Mouse (Mus musculus) gastrocnemius, adult 2 months (tissue): ENCODE measurements at regions not wholly inside any gene's neighbourhood (a gene's known extent, or its start where the extent isn't known, plus 50 kb on each side); places are given as distances from the start of the nearest gene placed in this dataset.

Experiments
- DNase-seq: peaks from one replicate; pipeline ENCODE4 v3.0.0; 2022
- H3K27ac ChIP-seq: fragments of 200-600 bp; 2 replicates; pipeline ENCODE4 v1.8.1; 2022; ENCODE audit warnings: mild to moderate bottlenecking
- H3K4me3 ChIP-seq: fragments of 200-600 bp; 2 replicates; pipeline ENCODE4 v1.8.1; 2022; ENCODE audit warnings: mild to moderate bottlenecking, moderate library complexity
- CTCF ChIP-seq: fragments of 200-600 bp; IDR thresholded peaks from 2 replicates; pipeline ENCODE4 v1.8.1; 2022; ENCODE audit warnings: antibody characterized with exemption, mild to moderate bottlenecking, moderate library complexity
- intact Hi-C: fragments of 180-260 bp; cut with DNase I; formaldehyde crosslinking; loops from one replicate; pipeline ENCODE4 v1.15.1; 2025

DNA sequence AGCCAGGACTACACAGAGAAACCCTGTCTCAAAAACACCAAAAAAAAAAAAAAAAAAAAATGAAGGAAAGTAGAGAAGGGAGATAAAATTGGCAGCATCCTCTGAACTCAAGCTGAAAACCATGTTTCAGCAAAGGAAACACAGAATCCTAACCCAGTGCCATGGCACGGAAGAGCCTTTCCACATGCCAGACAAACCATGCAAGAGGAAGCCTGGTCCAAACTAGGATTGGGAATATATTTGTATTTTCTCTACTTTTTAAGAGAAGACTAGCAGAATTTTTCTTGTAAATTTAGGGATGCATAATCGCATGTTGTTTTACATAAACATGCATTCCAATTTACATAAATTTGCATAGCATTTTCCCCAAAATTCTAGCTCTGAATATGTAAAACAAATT is 934.8 kb upstream of the Acvr2a start:
- no peak overlapping the region for H3K27ac ChIP-seq
- intact Hi-C loops = no loop called here
- DNase-seq = no peak
- no peak overlapping the region for H3K4me3 ChIP-seq
- no peak for TF ChIP-seq CTCF

- Histone ChIP-seq H3K4me3 (no peak overlapping the region), H3K27ac (no peak overlapping the region)
- DNase-seq = no peak
- TF ChIP-seq CTCF = no peak
- intact Hi-C loops = no loop called here
Observed at GRCm38 (mm10) chr2:47879796-47880195, 934.1 kb upstream of the Acvr2a start.

DNA sequence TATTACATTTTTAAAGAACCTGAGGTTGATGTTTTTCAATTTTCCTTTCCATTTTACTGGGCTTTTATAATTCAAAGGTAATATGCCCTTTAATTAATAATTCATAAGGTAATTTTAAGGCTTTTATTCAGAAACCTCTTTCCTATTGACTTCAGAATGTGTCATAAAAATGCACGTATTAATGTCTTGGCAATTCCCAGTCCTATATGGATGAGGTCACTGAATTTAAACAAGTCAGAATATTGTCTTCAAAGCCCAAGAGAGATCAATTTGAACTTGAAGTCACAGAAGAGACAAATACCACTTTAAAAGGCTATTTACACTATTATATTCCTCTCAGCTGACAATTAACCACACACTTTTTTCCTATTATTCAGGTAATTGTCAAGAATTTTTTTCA is 925.7 kb upstream of the Acvr2a start:
- intact Hi-C loops = no loop called here
- TF ChIP-seq CTCF = no peak
- Histone ChIP-seq H3K4me3 (no peak overlapping the region), H3K27ac (no peak overlapping the region)
- no peak for DNase-seq

DNA sequence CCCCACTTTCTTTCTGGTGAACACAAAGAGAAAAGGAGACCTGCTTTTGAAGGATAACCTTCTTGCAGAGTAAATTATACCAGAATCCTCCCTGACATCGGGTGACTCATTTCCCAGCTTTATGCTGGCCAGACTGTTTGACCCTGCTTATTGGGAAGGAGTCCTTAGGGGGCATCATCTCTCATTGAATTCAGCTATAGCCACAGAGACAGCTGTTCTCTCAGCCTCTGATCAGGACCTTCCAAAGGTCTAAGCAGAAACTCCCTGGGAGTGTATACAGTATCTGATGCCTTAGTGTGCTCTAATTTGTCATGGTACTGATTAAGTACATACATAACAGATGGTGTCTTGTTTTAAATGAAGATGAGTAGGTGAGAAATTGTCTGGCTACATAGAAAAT is 922.5 kb upstream of the Acvr2a start:
- TF ChIP-seq CTCF = no peak
- DNase-seq = no peak
- intact Hi-C loops = no loop called here
- no peak overlapping the region for H3K4me3 ChIP-seq
- no peak overlapping the region for H3K27ac ChIP-seq

DNA sequence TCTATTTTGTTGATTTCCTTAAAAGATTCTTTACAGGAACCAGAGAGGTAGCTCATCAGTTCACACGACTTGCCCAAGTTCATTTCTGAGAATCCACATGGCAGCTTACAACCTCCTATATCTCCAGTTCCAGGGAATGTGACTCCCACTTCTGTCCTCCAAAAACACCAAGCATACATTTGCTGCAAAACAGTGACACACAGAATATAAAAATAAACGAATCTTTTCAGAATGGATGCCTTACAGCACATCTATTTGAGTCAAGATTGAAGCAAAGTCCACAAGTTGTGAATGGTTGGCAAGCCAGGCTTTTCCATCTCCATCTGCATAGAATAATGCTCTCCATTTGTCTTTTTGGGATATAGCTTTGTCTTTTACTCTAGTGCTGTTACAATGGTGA is 921.0 kb upstream of the Acvr2a start:
- no peak for DNase-seq
- intact Hi-C loops = no loop called here
- TF ChIP-seq CTCF = no peak

DNA sequence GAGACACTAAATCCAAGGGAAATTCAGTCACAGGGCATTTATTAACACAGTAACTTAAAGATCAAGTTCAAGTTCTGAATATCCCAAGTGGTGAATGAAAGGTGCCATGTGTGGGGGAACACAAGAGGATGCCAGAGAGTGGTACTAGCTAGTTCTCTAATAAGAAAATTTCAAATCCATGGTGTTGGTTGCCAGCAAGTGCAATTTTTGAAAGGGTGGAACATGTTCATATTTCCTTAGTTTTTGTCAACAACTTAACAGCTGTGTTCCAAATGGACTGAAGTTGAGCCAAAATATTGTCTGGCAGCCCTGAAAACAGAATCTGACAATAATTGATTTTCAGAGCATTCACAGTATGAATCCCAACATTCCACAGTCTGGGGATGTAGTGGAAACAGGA is 919.1 kb upstream of the Acvr2a start:
- H3K4me3 ChIP-seq = no peak overlapping the region
- TF ChIP-seq CTCF = no peak
- DNase-seq = peak; percentile 12
- intact Hi-C loops = no loop called here
- no peak overlapping the region for H3K27ac ChIP-seq

More for the DNA sequence above, 921.0 kb upstream of the Acvr2a start:
- H3K27ac ChIP-seq = no peak overlapping the region
- no peak overlapping the region for H3K4me3 ChIP-seq

- TF ChIP-seq CTCF = no peak
- intact Hi-C loops = no loop called here
- no peak for DNase-seq
- Histone ChIP-seq H3K4me3 (no peak overlapping the region), H3K27ac (no peak overlapping the region)
Observed at GRCm38 (mm10) chr2:47914270-47914669, 899.6 kb upstream of the Acvr2a start.

DNA sequence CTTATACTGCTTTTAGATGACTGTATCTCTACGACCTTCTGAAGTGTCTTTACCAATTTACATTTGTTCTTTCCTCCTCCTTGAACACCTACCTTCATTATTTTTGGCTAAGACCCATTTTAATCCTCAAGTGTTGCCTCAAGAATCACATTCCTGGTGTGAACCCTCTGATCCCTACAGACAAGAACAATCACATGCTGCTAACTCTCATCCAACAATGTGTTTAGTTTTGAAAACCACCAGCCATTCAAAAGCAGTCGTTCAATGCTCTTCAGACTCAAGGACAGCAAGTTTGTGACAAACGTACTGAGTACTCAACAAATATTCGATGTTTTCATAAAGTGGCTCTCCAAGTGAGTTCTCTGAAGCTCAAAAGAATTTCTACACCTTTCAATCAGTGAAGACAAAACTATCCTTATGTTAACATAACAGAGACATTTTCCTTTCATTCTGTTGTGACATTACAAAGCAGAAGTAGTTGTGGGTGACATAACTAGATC is 898.9 kb upstream of the Acvr2a start:
- Histone ChIP-seq H3K27ac (no peak overlapping the region), H3K4me3 (no peak overlapping the region)
- intact Hi-C loops = no loop called here
- no peak for TF ChIP-seq CTCF
- DNase-seq = no peak

- intact Hi-C loops = no loop called here
- Histone ChIP-seq H3K27ac (no peak overlapping the region), H3K4me3 (no peak overlapping the region)
- TF ChIP-seq CTCF = no peak
- DNase-seq = no peak
Observed at GRCm38 (mm10) chr2:47922965-47923364, 890.9 kb upstream of the Acvr2a start.

DNA sequence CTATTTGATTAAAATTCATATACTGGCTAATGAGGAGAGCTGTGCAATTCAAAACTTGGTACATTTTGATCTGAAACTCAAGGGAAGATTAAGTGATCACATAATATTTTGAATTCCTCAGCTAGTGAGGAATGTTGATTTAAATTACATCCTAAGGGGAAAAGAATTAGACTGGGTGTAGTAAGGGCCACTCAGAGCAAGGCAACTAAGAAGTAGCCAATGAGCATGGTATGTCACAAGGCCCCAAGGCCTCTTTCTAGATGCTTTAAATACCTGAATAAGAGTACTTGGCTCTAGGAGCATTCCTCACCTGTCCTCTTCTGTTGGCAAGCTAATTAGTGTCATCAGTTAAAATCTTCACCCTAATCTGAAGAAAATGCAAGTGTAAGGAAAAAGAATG is 887.3 kb upstream of the Acvr2a start:
- no peak for DNase-seq
- H3K27ac ChIP-seq = no peak overlapping the region
- intact Hi-C loops = no loop called here
- H3K4me3 ChIP-seq = no peak overlapping the region
- no peak for TF ChIP-seq CTCF

DNA sequence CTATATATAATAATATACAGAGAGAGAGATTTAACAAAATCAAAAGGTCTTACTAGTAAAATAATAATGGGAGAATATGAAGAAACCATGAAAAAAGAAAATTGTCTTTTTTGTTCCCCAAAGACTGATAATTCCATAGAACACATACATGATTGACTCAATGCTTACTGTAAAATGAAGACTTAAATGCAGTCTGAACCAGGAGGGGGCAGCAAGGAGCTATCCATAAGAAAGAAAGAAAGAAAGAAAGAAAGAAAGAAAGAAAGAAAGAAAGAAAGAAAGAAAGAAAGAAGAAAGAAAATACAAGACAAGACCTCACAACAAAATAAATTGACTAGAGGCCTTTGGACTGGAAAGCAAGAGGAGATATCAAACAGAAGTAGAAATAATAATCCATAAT is 868.8 kb upstream of the Acvr2a start:
- peak; percentile 31 for TF ChIP-seq CTCF
- no peak overlapping the region for H3K4me3 ChIP-seq
- peak; percentile 11 for DNase-seq
- intact Hi-C loops = no loop called here
- no peak overlapping the region for H3K27ac ChIP-seq

DNA sequence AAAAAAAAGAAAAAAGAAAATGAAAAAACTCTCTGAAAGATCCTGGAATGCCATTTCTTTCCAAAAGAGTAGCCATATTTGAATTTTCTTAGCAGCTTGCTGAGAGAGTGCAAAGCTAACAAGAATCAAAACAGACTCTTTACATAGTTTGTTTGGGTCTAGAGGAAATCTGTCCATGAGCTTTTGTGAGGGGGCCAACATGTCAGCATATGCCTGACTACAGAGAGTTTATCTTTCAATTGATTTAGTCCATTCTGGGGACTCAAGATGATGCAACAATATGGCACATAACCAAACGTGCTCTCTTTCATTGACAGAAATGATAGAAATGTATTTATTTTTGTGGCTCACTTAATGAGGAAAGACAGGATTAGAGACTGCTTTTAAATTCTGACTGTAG is 822.8 kb upstream of the Acvr2a start:
- no peak for TF ChIP-seq CTCF
- no peak for DNase-seq
- H3K27ac ChIP-seq = no peak overlapping the region
- intact Hi-C loops = no loop called here
- H3K4me3 ChIP-seq = no peak overlapping the region

DNA sequence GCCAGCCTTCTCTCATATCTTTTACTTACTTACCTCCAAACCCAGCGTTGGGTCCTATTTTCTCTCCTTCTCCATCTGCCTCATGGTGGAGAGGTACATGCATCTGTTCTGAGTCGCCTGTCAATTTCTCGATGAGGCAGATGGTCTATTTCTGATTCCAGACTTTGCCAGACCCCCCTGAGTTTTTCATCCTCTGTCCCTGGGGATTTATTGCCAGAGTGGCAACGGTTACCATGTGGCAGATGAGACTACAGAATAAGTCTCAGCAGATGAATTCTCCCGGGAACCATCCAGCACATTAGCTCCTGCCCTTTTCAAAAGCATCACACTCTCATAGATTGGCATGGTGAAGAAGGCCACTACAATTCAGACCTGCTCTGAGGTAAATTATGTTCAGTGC is 819.7 kb upstream of the Acvr2a start:
- no peak for TF ChIP-seq CTCF
- DNase-seq = no peak
- intact Hi-C loops = no loop called here
- Histone ChIP-seq H3K27ac (no peak overlapping the region), H3K4me3 (no peak overlapping the region)

DNA sequence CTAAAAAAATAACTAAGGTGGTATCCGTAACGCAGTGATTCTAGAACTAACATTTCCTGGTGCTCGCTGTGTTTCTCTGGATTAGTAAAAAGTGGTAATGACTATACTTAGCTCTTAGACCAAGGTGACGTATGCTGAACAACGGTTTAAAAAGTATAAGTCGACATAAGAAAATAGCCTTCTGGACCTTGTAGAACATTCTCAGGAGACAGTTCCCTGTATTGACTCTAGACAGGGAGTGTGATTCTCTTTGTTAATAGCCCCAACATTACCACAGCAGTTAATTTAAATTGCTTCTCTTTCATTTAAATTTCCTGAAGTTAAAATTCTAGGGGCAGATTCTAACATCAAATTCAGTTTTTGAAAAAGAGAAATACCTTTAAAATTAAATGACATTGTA is 812.7 kb upstream of the Acvr2a start:
- H3K4me3 ChIP-seq = no peak overlapping the region
- no peak for DNase-seq
- no peak for TF ChIP-seq CTCF
- no peak overlapping the region for H3K27ac ChIP-seq
- intact Hi-C loops = loop anchor here (5.0 to 10.0 kb wide), 2 partner anchors 454 to 811 kb away; partner anchors contain the start of gene Acvr2a
